Mouse (Mus musculus): ENCODE measurements around the gene C2cd3.

Gene C2cd3

GRCm38 (mm10) chr7:100500276-100500977, 128.4 kb downstream of the C2cd3 start:
- DNase-seq (ENCODE audit: low spot score): no peak

- no peak for DNase-seq (ENCODE audit: low spot score)
Measured at GRCm38 (mm10) chr7:100501027-100501843, 129.2 kb downstream of the C2cd3 start.

GRCm38 (mm10) chr7:100501844-100502373, 129.9 kb downstream of the C2cd3 start:
- no peak for DNase-seq (ENCODE audit: low spot score)

- no peak for DNase-seq (ENCODE audit: low spot score)
Measured at GRCm38 (mm10) chr7:100502374-100502922, 130.4 kb downstream of the C2cd3 start.

- DNase-seq (ENCODE audit: low spot score): no peak
Measured at GRCm38 (mm10) chr7:100503076-100503475, 131.0 kb downstream of the C2cd3 start.

- no peak for DNase-seq (ENCODE audit: low spot score)
Measured at GRCm38 (mm10) chr7:100504740-100505487, 132.9 kb downstream of the C2cd3 start.

GRCm38 (mm10) chr7:100506494-100506893, 134.5 kb downstream of the C2cd3 start:
- DNase-seq (ENCODE audit: low spot score): no peak

- DNase-seq (ENCODE audit: low spot score): no peak
Measured at GRCm38 (mm10) chr7:100508670-100509069, 136.6 kb downstream of the C2cd3 start.

- DNase-seq (ENCODE audit: low spot score): no peak
Measured at GRCm38 (mm10) chr7:100511602-100512001, 139.6 kb downstream of the C2cd3 start.

- no peak for DNase-seq (ENCODE audit: low spot score)
Measured at GRCm38 (mm10) chr7:100514573-100514972, 142.5 kb downstream of the C2cd3 start, which contains the start of gene Dnajb13. Gene Dnajb13, minus strand, starts transcription at chr7:100514960.

Data from testis, postnatal 14 days (tissue).